Mouse (Mus musculus) testis, adult 2 months (tissue): ENCODE measurements at regions not wholly inside any gene's neighbourhood (a gene's known extent, or its start where the extent isn't known, plus 50 kb on each side); places are given as distances from the start of the nearest gene placed in this dataset.

Experiments used
- CTCF ChIP-seq: fragments of 200-500 bp; IDR thresholded peaks from 2 replicates; pipeline ENCODE4 v1.5.1; 2012; ENCODE audit warnings: low read depth, mild to moderate bottlenecking, inconsistent platforms, low read length, moderate library complexity; ENCODE audit not compliant: control insufficient read depth, insufficient read depth, insufficient replicate concordance
- POLR2A ChIP-seq: fragments of 200-500 bp; IDR thresholded peaks from 2 replicates; pipeline ENCODE4 v1.6.1; 2012; ENCODE audit warnings: low read depth, mild to moderate bottlenecking, inconsistent platforms, low read length, moderate library complexity; ENCODE audit not compliant: control insufficient read depth

DNA sequence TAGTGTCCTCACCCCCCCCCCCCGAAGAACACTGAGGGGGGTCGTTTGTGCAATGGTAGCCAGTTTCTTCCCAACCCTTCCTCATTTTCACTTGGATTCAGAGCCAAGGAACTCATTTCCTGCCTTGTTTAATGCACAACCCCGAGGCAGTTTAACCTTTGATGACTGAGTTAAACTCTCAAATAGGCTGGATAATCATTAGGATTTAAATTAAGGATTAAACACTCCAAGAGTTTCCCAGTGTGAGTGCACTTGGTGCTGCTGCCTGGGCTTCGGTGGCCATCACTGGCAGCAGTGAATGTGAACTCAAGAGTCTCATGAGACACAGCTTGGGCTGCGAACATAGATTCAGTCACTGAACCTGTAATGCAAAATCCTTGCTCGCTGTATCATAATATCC, 124.7 kb upstream of the St8sia2 start:
- TF ChIP-seq CTCF = no peak
- TF ChIP-seq POLR2A = no peak
